Mouse (Mus musculus) heart, embryonic 15.5 days (tissue): ENCODE data around the gene Zkscan5. TPM values are rescaled to one million over a fixed set of nuclear protein-coding genes. Genes with fewer than 3 reads are reported as not detected.
"Not testable (repeated sequence)": the region's sequence is repeated elsewhere in the genome, so short reads cannot be mapped to it uniquely, and the experiment has no call there.

Experiments used
- ATAC-seq: fragments of 200-750 bp; cut with Nextera tagmentation; replicated peaks from 2 replicates; pipeline ENCODE4 v1.8.0; 2017; ENCODE audit warnings: low read depth, moderate TSS enrichment; ENCODE audit not compliant: insufficient number of reproducible peaks, insufficient read depth, low FRiP score
- H3K27ac ChIP-seq: fragments of 300-500 bp; sonication (generic); 2 replicates; pipeline ENCODE4 v1.5.1; 2015; ENCODE audit warnings: mild to moderate bottlenecking, inconsistent platforms
- H3K27me3 ChIP-seq: fragments of 300-500 bp; sonication (generic); 2 replicates; pipeline ENCODE4 v1.6.1; 2015; ENCODE audit warnings: inconsistent platforms
- H3K36me3 ChIP-seq: fragments of 300-500 bp; sonication (generic); 2 replicates; pipeline ENCODE4 v1.6.1; 2015; ENCODE audit warnings: mild to moderate bottlenecking, inconsistent platforms
- H3K4me1 ChIP-seq: fragments of 300-500 bp; sonication (generic); replicated peaks from 2 replicates; pipeline ENCODE4 v1.6.1; 2015; ENCODE audit warnings: inconsistent platforms
- H3K4me2 ChIP-seq: fragments of 300-500 bp; sonication (generic); 2 replicates; pipeline ENCODE4 v1.6.1; 2015; ENCODE audit warnings: inconsistent platforms, mild to moderate bottlenecking, moderate library complexity
- H3K4me3 ChIP-seq: fragments of 300-500 bp; sonication (generic); 2 replicates; pipeline ENCODE4 v1.5.1; 2015; ENCODE audit warnings: mild to moderate bottlenecking, inconsistent platforms
- H3K9ac ChIP-seq: fragments of 300-500 bp; sonication (generic); 2 replicates; pipeline ENCODE4 v1.6.1; 2015; ENCODE audit warnings: mild to moderate bottlenecking, inconsistent platforms
- H3K9me3 ChIP-seq: fragments of 300-500 bp; sonication (generic); replicated peaks from 2 replicates; pipeline ENCODE4 v1.6.1; 2016; ENCODE audit warnings: inconsistent platforms
- WGBS: fragments of 180-500 bp; shearing (Covaris S2); methylation state at CpG from one replicate; pipeline ENCODE4 v1.1.7; 2015; ENCODE audit warnings: mixed read lengths; 5-methylcytosine and 5-hydroxymethylcytosine counted together
- polyA plus RNA-seq: library from polyadenylated mRNA; unstranded; fragments of >200 nt; fragmentation: Nextera tagmentation; extraction: Ambion mirVana; gene quantifications from 2 replicates; pipeline ENCODE4 v1.2.1, GENCODE M21; 2015

Zkscan5 gene
- polyA plus RNA-seq, 1 experiment from 2014 or later: 8.4 TPM

DNA sequence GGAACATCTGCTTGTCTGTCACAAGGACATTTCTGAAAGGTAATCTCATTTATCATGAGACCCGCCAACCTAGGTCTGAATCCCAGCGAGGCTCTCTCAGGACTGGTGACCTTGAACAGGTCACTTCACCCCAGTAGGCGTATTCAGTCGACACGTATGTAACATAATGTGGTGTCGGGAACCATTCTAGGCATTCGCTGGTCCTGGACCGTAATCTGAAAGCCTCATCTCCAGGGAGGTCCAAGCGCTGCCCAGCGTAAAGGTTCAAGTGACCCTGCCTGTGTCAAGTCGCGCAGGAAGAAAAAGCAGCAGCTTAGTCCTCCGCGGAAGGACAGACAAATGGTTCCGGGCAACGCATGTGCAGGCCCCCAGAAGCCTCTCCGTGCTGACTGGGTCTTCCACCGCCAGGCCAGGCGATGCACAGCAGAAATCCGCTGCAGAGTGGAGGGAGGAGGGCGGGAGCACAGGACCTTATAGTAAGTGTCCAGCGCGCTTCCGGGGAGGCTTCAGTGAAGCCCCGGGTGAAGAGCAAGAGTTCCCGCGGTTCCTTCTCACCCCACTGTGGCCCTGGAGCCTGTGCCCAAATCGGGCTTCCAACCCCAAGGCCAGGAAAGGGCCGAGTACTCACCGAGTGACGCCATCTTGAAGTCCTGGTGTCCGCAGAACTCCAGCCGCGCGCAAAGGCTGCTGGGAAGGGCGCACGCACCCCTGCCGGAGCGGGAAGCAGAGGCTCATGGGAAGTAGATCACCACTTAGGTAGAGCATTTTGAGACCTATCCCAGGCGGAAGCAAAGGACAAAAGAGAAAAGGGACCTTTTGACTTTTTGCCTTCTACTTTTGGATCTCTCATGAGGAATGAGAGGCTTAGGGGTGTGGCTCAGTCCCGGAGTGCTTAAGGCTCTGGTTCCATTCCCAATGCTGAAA, 13.2 kb upstream of the Zkscan5 start:
- ATAC-seq: peak; percentile 89
- peak overlapping the region; percentile 91 for H3K9ac ChIP-seq
- H3K4me1 ChIP-seq: peaks cover 28% of the 10 kb centered on the region
- H3K9me3 ChIP-seq: no peaks in the 10 kb centered on the region
- H3K36me3 ChIP-seq: peaks cover 44% of the 10 kb centered on the region
- peak overlapping the region; percentile 88 for H3K27ac ChIP-seq
- peak overlapping the region; percentile 81 for H3K4me3 ChIP-seq
- whole genome bisulfite sequencing: under 1% methylated on average over 41 of the region's 41 CpGs
- H3K4me2 ChIP-seq: peak overlapping the region; percentile 73
- H3K27me3 ChIP-seq: no peaks in the 10 kb centered on the region

DNA sequence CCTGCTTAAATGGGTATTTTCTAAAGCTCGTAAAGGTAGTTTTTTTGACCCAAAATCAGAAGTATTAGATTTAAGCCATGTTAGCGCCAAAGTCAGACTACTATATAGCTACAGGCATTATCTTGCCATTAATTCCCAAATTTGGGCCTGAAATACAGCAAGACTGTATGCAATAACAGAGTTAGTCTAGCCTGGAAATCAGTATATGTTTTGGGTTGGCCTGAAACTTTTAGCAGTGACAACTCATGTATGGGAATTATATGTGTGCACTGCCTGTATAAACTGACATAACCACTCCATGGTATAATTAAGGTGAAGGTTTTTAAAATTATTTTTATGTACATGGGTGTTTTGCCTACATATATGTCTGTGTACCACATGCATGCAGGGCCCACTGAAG, 12.4 kb upstream of the Zkscan5 start, which contains the start of gene Atp5j2:
TSS of gene Atp5j2 (minus strand) at position 101 of the 400 bp plus-strand sequence.
- WGBS: 91% methylated on average over 2 of the region's 2 CpGs
- Histone ChIP-seq H3K27ac (peak within 1 kb of the TSS; percentile 88), H3K36me3 (peaks cover 36% of the 10 kb centered on the region), H3K4me3 (peak within 1 kb of the TSS; percentile 81), H3K4me2 (peak within 1 kb of the TSS; percentile 73), H3K9ac (peak within 1 kb of the TSS; percentile 91), H3K4me1 (peaks cover 25% of the 10 kb centered on the region), H3K27me3 (no peaks in the 10 kb centered on the region), H3K9me3 (no peaks in the 10 kb centered on the region)
- no peak for ATAC-seq

DNA sequence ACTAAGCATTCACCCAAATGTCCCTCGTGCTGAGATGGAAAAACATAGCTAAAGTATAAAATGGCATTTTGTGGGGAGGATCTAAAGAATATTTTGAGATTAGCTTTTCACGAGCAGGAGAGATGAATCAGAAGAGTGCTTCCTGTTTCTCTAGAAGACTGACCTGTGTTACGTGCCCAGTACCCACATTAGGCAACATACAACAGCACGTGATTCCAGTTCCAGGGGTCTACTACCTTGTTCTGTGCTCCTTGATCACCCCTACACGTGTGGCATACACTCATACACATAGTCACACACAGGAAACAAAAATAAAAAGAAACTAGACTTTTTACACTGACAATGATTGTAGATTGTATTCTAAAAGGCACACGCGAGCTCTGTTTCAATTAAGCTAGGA, 4.0 kb upstream of the Zkscan5 start:
- H3K27me3 ChIP-seq: no peaks in the 10 kb centered on the region
- H3K4me1 ChIP-seq: peaks cover 16% of the 10 kb centered on the region
- peak overlapping the region; percentile 94 for H3K4me2 ChIP-seq
- 71% methylated on average over 7 of the region's 7 CpGs for WGBS
- H3K27ac ChIP-seq: no peak overlapping the region
- ATAC-seq: no peak
- H3K36me3 ChIP-seq: peaks cover 13% of the 10 kb centered on the region
- H3K4me3 ChIP-seq: peak overlapping the region; percentile 92
- no peak overlapping the region for H3K9ac ChIP-seq
- no peaks in the 10 kb centered on the region for H3K9me3 ChIP-seq

DNA sequence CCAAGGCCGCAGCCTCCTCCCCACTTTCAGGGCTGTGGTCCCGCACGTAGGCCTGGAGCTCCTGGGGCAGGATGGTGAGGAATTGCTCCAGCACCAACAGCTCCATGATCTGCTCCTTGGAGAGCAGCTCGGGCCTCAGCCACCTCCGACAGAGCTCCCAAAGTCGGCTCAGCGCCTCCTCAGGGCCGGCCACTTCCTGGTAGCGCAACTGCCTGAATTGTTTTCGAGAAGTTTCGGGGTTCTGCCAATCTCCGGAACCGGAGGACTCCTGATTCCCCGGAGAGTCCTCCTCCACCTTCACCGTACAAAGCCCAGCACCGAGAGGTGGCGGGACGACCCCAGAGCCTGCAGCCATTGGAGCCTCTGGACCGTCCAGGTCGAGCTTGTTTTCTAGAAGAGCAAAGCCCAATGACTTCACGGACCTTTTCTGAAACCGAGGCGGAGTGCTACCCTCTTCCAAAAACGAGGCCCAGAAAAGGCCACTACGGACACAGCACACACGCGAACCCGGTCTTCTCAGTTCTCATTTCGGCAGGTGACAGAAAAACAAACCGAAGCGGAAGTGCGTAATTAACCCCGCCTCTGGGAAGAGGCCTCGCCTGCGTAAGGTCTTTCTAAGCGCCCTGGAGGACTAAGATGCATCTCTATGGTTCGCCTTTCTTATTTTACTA, 2.9 kb upstream of the Zkscan5 start, which contains the start of gene Zkscan14:
TSS of gene Zkscan14 (minus strand) at position 548 of the 671 bp plus-strand sequence.
- Histone ChIP-seq H3K9me3 (no peaks in the 10 kb centered on the region), H3K4me1 (peaks cover 24% of the 10 kb centered on the region), H3K27ac (peak within 1 kb of the TSS; percentile 72), H3K4me2 (peak within 1 kb of the TSS; percentile 94), H3K4me3 (peak within 1 kb of the TSS; percentile 92), H3K27me3 (no peaks in the 10 kb centered on the region), H3K9ac (peak within 1 kb of the TSS; percentile 72), H3K36me3 (peaks cover 6% of the 10 kb centered on the region; the same call in 1 of the 2 replicates)
- under 1% methylated on average over 37 of the region's 37 CpGs for WGBS
- ATAC-seq: no peak

DNA sequence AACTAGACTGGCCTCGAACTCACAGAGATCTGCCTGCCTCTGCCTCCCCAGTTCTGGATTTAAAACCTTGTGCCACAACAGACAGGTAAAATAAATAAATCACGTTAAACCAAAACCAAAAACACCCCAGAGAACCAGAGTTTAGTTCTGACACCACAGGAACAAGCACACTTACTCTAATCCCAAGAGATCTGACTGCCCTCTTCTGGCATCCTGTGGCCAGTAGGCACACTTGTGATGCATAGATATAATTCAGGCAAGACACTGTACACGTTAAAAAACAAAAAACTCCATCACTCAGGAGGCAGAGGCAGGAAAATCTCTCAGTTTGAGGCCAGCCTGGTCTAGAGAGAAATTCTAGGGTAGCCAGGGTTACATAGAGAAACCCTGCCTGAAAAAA, 1.9 kb upstream of the Zkscan5 start:
- Histone ChIP-seq H3K4me2 (no peak overlapping the region), H3K4me1 (peaks cover 24% of the 10 kb centered on the region), H3K27me3 (no peaks in the 10 kb centered on the region), H3K36me3 (peaks cover 8% of the 10 kb centered on the region; the same call in 1 of the 2 replicates), H3K4me3 (no peak overlapping the region), H3K9me3 (no peaks in the 10 kb centered on the region), H3K9ac (no peak overlapping the region), H3K27ac (no peak overlapping the region)
- 49% methylated on average over 3 of the region's 3 CpGs for WGBS
- no peak for ATAC-seq

DNA sequence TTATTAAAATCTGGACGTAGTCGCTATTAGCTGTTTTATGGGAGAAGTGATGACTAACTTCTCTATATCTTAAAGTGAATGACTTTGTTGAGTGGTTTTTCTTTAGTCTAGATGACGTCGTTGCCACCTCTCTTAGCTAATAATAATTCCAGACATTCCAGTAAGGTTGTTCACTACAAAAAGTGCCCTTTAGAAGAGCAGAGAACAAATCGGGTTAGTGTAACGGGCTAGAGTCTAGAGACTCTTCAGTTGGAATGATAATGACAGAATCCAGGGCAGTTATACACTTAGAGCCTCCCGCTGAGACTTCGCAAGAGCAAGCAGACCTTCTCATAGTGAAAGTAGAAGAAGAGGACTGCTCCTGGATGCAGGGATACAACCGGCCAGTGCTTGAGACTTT, 679 bp downstream of the Zkscan5 start:
- WGBS: 9% methylated on average over 9 of the region's 9 CpGs

DNA sequence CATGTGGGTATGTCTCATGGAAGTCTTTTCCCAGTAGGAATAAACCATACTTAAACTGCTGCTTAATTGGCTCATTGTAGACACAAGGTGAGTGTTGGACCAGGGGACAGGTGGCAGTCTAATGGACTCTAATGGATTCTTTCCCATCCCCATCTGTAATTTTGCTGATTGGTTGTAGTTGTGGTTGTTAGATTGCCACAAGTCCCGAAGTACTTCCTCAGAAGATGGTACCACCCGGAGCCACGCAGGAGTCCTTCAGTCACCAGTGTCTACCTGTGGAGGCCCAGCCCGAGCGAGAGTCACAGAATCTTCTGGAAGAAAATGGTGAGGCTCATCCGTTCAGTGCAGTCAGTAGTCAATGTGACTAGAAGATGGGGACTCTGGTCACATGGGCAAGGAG, 3.0 kb downstream of the Zkscan5 start:
- H3K9ac ChIP-seq: no peak overlapping the region
- no peak overlapping the region for H3K4me3 ChIP-seq
- ATAC-seq: no peak
- no peaks in the 10 kb centered on the region for H3K27me3 ChIP-seq
- H3K4me2 ChIP-seq: no peak overlapping the region
- peaks cover 12% of the 10 kb centered on the region for H3K4me1 ChIP-seq
- H3K9me3 ChIP-seq: no peaks in the 10 kb centered on the region
- 93% methylated on average over 6 of the region's 6 CpGs for WGBS
- H3K27ac ChIP-seq: no peak overlapping the region
- H3K36me3 ChIP-seq: peaks cover 42% of the 10 kb centered on the region

More for the DNA sequence above, 679 bp downstream of the Zkscan5 start:
- Histone ChIP-seq H3K4me2 (peak overlapping the region; percentile 84), H3K27me3 (no peaks in the 10 kb centered on the region), H3K9me3 (no peaks in the 10 kb centered on the region), H3K27ac (peak overlapping the region; percentile 93), H3K4me1 (peaks cover 24% of the 10 kb centered on the region), H3K4me3 (peak overlapping the region; percentile 75), H3K36me3 (peaks cover 19% of the 10 kb centered on the region), H3K9ac (peak overlapping the region; percentile 70)
- no peak for ATAC-seq

DNA sequence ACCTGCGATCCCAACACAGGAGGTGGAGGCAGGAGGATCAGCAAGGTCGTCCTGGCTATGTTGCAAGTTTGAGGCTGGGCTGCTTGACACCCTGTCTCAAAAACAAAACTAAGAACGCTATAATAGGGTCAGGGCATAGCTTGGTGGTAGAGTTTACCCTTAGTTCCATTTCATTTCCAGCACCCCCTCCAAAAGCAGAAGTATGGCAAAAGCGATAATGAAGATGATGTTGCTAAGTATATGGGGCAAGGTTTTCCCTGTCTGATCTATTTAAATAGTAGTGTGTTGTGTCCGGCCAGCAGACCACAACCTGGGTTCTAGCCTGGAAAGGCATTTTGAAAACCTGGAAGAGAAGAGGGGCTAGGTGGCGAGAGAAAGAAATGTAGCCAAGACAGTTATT, 3.6 kb downstream of the Zkscan5 start:
- WGBS: 84% methylated on average over 6 of the region's 6 CpGs
- H3K36me3 ChIP-seq: peaks cover 48% of the 10 kb centered on the region
- H3K9me3 ChIP-seq: no peaks in the 10 kb centered on the region
- H3K4me1 ChIP-seq: peaks cover 12% of the 10 kb centered on the region
- H3K27ac ChIP-seq: no peak overlapping the region
- H3K4me3 ChIP-seq: no peak overlapping the region
- no peaks in the 10 kb centered on the region for H3K27me3 ChIP-seq
- no peak for ATAC-seq
- H3K4me2 ChIP-seq: no peak overlapping the region
- no peak overlapping the region for H3K9ac ChIP-seq

DNA sequence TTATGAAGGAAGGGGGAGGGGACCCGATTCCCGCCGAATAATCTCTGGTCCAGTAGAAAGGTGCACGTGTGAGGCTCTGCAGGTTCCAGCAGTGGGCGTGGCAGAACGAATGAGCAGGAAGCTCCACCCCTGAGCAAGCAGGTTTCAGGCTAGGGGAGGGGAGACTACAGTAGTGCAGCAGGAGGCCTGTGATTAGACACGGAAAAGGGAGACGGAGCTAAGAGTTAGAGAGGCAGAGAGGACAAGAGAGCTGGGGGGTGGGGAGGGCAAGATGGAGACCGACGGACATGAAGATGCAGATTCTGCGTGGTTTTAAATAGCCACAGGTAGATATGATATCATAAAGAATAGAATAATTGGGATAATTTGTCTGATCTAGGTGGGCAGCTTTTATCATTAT, 4.0 kb downstream of the Zkscan5 start:
- Histone ChIP-seq H3K4me1 (peaks cover 12% of the 10 kb centered on the region), H3K36me3 (peaks cover 52% of the 10 kb centered on the region)
- WGBS: 51% methylated on average over 11 of the region's 11 CpGs
- not testable (repeated sequence) for ATAC-seq, H3K27ac ChIP-seq, H3K4me2 ChIP-seq, H3K9me3 ChIP-seq, H3K27me3 ChIP-seq, H3K9ac ChIP-seq, H3K4me3 ChIP-seq

DNA sequence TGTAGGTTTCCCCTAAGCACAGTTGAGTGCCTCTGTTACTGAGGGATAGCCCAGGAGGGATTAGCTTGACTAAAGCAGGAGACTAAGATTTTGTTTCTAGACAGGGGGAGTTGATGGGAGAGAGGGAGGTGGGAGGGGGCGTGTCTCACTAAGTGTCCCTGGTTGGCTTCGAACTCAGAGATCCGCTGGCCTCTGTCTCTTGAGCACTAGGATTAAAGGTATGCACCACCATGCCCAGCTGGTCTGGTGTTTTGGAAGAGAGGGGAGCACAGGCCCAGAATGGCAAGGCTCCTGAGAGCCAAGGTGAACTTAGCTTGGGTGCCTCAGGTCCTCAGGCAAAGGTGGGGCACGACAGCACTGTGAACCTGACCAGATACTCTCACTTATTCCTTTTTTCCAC, 7.0 kb downstream of the Zkscan5 start:
- Histone ChIP-seq H3K27ac (no peak overlapping the region), H3K4me1 (no peaks in the 10 kb centered on the region), H3K4me3 (no peak overlapping the region), H3K9ac (no peak overlapping the region), H3K36me3 (peaks cover 64% of the 10 kb centered on the region), H3K9me3 (no peaks in the 10 kb centered on the region), H3K27me3 (no peaks in the 10 kb centered on the region), H3K4me2 (no peak overlapping the region)
- WGBS: 99% methylated on average over 4 of the region's 4 CpGs
- no peak for ATAC-seq

DNA sequence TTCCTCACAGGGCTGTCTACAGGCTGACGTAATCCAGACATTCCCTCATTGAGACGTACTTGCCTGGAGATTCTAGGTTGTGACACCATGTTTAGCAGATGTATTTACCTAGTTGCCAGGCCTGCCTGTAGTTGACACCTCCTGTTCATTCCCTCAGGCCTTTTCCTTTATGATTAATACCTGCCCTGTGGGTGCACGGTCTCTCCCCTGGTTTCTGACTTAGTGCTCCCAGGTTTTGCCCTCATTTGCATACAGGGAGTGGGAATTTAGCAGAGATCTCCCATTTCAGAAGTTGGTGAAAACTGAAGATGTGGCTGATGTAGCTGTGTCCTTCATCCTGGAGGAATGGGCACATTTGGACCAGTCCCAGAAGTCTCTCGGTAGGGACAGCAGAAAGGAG, 7.9 kb downstream of the Zkscan5 start:
- WGBS: 85% methylated on average over 4 of the region's 4 CpGs
- H3K27ac ChIP-seq: no peak overlapping the region
- no peak overlapping the region for H3K9ac ChIP-seq
- no peaks in the 10 kb centered on the region for H3K4me1 ChIP-seq
- H3K36me3 ChIP-seq: peaks cover 61% of the 10 kb centered on the region
- H3K4me3 ChIP-seq: no peak overlapping the region
- no peak for ATAC-seq
- no peak overlapping the region for H3K4me2 ChIP-seq
- H3K27me3 ChIP-seq: no peaks in the 10 kb centered on the region
- H3K9me3 ChIP-seq: no peaks in the 10 kb centered on the region
